In the genomic region with DNA sequence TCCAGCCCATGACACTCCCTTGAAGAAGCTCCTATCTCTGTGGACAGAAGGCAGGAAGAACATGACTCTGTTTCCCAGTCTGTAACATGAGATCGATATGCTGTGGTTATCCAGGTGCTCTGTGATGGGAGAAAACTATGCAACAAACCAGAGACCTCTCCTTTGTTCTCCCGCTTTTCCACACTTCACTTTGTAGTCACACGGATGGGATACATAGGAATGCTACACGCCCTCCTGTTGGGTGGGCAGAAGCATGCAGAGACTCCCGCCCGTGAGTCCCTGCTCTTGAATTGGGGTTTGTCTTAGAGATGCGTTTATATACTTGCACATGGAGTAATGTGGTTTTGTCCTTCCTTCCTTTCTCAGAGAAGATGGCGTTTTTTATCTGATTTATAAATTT, we compare ENCODE assay signal across 29 mouse cellular contexts. TPM values are rescaled to one million over a fixed set of nuclear protein-coding genes. Genes with fewer than 3 reads are reported as not detected.
DNase-seq lines count a peak whose midpoint lies in the region; ATAC-seq lines count a peak whose summit lies in the region.
"Had no signal": no experiment of that assay in that cellular context is flagged by ENCODE, and none has a peak within 500 bp of the region (broad histone marks: within the 10 kb centered on the region; RNA-seq: fewer than 3 reads in every experiment).

No protein-coding gene starts in this region.

- peaks cover 3% of the 10 kb centered on the region for H3K9me3 ChIP-seq in megakaryocyte, embryonic 14.5 days
- H3K9me3 ChIP-seq: embryonic facial prominence, embryonic 13.5 days; embryonic facial prominence, embryonic 15.5 days; forebrain, embryonic 10.5 days; forebrain, embryonic 12.5 days; G1E had no signal

- peaks cover 50% of the 10 kb centered on the region for H3K27me3 ChIP-seq in megakaryocyte, embryonic 14.5 days (replicated peaks)

- DNase-seq in 416B (ENCODE audit: low read depth) (peak; percentile 8), R1 (ENCODE audit: low read depth, low spot score) (peak; percentile 64)
- no peak for DNase-seq in natural killer cell, adult 2 months (ENCODE audit: low spot score in 2 of 2)
- no peak for DNase-seq in heart, postnatal 14 days
- DNase-seq: adrenal gland, adult 8-10 months; adrenal gland, postnatal 14 days; adrenal gland, postnatal 36 days; cerebellum, adult 11-12 months; cerebellum, adult 8-10 months; cerebellum, adult 9-11 months; cerebellum, postnatal 14 days; cerebellum, postnatal 36 days; embryo, embryonic 11 days had no signal

- H3K4me3 ChIP-seq in megakaryocyte, embryonic 14.5 days (replicated peaks): peak overlapping the region; percentile 67
- H3K4me3 ChIP-seq: embryonic facial prominence, embryonic 13.5 days; embryonic facial prominence, embryonic 15.5 days; erythroblast, embryonic 14.5 days; forebrain, embryonic 10.5 days; forebrain, embryonic 12.5 days had no signal

- ATAC-seq in megakaryocyte, adult 5-6 weeks (ENCODE audit: poor library complexity, severe bottlenecking): no peak
- ATAC-seq: activated CD4-positive, CD25-positive, alpha-beta regulatory T cell, adult 4 months; forebrain, embryonic 14.5 days; forebrain, embryonic 16.5 days; Patski had no signal

- H3K36me3 ChIP-seq in megakaryocyte, embryonic 14.5 days (replicated peaks; ENCODE audit: low read length): no peaks in the 10 kb centered on the region
- H3K36me3 ChIP-seq: embryonic facial prominence, embryonic 13.5 days; embryonic facial prominence, embryonic 15.5 days; forebrain, embryonic 10.5 days; forebrain, embryonic 12.5 days; G1E had no signal

- intact Hi-C loops in heart, postnatal 14 days (cut with DNase I): no loop called here

- peaks cover 19% of the 10 kb centered on the region for H3K4me1 ChIP-seq in megakaryocyte, embryonic 14.5 days

RNA-seq across cellular contexts. Expression of a gene that starts 35.6 kb away (rescaled TPM):
- 0.54 TPM in 1 of 2 replicates, not detected in the other for polyA plus RNA-seq in megakaryocyte, embryonic 14.5 days (2012; ENCODE audit: insufficient read depth, low replicate concordance)
- total RNA-seq in megakaryocyte, adult 5-6 weeks (2015): 0.23 TPM in 1 of 2 replicates, not detected in the other
- 0.41 TPM in 1 of 2 replicates, not detected in the other for total RNA-seq in megakaryocyte, adult 5-6 weeks (2017)
- total RNA-seq in heart, postnatal 14 days (2021): 1 to 10 TPM; 4.9 to 7.0 TPM
- polyA plus RNA-seq: erythroblast, embryonic 14.5 days had no signal

RNA-seq across cellular contexts. Expression of a gene that starts 39.8 kb away (rescaled TPM):
- not detected in 2 replicates for polyA plus RNA-seq in megakaryocyte, embryonic 14.5 days (2012; ENCODE audit: insufficient read depth, low replicate concordance)
- total RNA-seq in megakaryocyte, adult 5-6 weeks (2015): not detected in 2 replicates
- total RNA-seq in megakaryocyte, adult 5-6 weeks (2017): not detected in 2 replicates
- under 1 TPM; 0.22 to 0.27 TPM for total RNA-seq in heart, postnatal 14 days (2021)
- total RNA-seq: adrenal gland, adult 18-20 months; adrenal gland, adult 8-10 months; adrenal gland, postnatal 36 days; common myeloid progenitor, adult 5-6 weeks had no signal
- polyA plus RNA-seq: activated CD4-positive, CD25-positive, alpha-beta regulatory T cell, adult 4 months; C2C12; erythroblast, embryonic 14.5 days; forebrain, embryonic 10.5 days; forebrain, embryonic 14.5 days; forebrain, embryonic 16.5 days; frontal cortex, adult 2 months; G1E; Patski had no signal

Comparison
In these comparisons a context has a peak if more than half of its experiments do, and no peak if none do; other contexts are left out.
1. DNase-seq: peak in 416B (single experiment) and R1 (single experiment); none in natural killer cell, adult 2 months (0 of 2) and heart, postnatal 14 days (0 of 2).
2. RNA of a gene that starts 35.6 kb away (total RNA-seq): 4.9 to 7.0 TPM in heart, postnatal 14 days; 0.23 to 0.41 TPM in megakaryocyte, adult 5-6 weeks; every median in the first group is over 4 times any median in the second.